Mouse (Mus musculus) thymus, adult 18-20 months (tissue): ENCODE measurements around the gene Nemf.

Experiments
- DNase-seq, 2 experiments: peaks; one replicate each; pipeline ENCODE4 v3.0.0; 2022; ENCODE audit warnings: mixed read lengths in 2 of 2

Gene Nemf

DNA sequence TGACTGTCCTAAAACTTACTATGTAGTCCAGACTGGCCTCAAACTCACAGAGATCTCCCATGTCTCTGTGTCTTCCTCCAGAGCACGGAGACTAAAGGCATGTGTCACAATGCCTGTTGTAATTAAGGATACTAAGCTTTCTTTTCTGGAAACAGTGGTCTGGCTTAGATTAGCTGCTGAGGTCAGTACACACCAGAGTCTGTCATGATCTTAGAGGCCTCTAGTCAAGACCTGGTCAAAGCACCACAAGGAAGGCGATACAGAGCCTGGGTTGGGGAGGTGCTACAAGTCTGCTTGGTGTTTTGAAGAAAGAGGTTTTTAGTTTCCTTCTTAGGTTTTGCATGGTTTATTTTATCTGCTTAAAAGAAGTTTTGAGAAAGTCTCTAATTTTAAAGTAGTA is 56.6 kb downstream of the Nemf start:
- DNase-seq, result no peak

DNA sequence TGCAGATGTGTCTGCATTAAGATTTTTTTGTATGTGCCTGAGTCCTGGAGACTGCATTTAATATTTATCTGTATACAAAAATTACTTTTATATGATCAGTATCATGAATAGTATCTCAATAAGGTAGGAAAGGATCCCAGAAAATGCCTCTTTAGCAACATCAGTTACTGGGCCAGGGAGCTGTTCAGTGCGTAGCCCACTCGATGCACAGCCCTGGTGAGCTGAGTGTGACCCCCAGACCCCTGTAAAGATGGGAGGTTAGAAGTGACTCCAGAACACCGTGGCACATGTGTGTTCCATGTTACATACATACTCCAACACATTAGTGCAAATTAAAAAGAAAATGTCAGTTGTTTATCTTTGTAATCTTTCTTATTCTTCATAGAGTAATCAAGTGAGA is 57.1 kb downstream of the Nemf start:
- no peak for DNase-seq

DNA sequence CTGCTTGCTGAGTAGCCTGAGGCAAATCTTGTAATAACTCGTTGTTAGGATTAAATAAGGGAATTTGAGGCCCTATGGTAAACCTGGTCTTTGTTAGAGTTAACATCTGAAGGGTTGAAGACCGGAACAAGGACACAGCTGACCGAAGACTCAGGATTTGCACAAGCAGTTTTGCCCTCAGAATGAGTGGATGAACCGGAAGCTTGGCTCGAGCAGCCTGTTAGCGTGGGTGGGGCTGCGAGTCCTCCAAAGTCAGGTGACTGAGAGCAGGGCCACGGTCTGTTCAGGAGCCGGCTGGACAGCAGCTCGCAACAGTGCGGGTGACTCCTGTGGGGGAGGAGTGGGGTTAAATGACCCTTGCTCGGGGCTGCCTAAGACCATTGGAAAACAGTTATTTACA is 57.7 kb downstream of the Nemf start:
- no peak for DNase-seq

DNA sequence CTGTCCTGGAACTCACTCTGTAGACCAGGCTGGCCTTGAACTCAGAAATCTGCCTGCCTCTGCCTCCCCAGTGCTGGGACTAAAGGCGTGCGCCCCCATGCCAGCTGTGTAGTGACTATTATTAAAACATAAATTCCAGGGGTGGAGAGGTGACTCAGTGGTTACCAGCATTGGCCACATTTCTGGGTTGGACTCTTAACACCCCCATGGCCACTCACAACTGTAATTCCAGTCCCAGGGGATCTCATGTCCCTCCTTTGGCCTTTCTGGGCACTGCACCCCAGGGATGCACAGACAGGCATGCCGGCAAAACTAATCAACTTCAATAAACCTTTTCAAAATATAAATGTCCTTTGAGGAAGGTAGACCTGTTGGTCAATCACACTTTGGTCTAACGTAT is 58.7 kb downstream of the Nemf start:
- DNase-seq, result no peak

DNA sequence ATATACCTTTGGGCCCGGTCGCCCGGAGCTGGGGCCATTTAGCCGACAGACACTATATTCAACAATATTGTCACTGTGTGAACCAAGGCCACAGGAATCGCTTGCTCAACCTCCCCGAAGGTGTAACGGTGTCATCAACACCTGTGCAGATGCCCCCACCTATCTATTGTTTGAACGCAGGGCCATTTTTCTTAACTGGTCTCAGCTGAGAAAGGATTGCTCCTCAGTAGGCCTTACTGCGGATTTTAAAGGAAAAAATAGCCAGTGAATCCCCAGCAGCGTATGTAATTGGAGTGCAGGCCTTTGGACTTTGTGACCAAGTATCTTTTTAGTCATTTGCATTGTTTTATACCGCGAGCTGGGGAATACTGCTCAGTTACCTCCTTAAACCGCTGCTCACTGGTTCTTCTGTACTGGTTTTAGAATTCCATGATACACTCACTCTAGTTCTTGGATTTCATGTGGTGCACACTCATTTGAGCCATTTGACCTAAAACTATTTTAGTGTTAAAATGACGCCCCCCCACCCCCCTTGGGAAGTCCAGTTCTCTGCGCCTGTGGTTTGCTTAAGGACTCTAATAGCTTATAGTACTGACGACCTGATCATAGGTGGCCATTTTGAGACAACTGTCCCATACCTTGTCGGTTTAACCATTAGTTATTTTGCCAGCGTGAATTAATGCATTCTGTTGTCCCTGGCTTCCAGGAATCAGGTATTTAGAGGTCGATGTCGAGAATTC is 59.4 kb downstream of the Nemf start:
- no peak for DNase-seq

DNA sequence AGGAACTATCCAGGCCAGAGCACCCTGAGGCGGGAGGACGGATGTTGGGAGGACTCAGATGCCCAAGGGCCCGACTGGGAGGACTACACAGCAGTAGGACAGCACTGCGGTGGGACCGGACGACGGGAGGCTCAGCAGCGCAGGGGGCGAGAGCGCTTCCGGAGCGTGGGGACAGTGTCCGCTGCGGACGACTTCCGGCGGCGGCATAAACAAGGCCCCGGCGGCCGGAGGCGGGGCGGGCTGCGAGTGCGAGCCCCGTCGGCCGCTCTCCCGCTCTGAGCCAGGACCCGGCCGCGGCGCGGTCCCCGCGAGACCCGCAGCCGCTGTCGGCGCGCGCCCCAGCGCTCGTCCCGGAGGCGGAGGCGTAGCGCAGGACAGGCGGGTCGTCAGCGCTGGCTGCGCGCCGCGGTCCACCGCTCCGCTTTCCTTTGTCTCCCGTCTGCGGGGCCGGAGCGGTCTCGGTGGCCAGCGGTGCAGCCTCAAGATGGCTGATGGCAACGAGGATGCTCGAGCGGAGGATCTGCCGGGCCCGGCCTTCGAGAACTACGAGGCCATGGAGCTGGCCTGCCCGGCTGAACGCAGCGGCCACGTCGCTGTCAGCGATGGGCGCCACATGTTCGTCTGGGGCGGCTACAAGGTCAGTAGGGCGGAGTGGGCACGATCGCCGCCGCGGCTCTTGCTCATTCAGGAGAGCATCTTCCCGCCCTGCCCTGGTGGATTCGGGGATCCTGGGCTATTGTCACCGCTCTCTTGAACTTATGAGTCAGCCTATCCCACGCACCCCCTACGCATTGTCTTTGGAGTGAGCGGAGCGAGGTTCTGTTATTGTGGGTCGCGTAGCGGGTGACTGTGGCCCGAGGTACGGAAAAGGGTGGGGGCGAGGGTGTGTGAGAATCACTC is 60.2 kb downstream of the Nemf start, which contains the start of gene Klhdc2:
Gene Klhdc2, plus strand, starts transcription at position 171 of the 900 bp plus-strand sequence.
- DNase-seq, result peak; percentile 39 to 44

DNA sequence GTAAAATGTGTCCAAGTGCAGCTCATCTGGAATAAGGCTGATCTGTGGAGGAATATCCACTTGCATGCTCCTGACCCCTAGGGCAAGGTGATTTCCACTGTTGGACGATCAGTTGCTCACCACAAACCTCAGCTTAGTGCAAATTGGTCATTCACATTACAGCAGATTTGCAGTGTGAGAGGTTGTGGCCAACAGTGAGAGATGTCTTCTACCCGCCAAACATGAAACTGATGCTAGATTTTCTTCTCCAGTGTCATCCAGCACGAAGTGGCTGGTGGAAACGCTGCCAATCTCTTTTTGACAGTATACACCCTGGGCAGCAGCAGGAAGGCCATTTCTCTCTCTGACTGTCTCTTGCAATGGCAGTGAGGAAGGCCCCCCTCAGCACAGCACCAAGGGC is 61.3 kb downstream of the Nemf start:
- no peak for DNase-seq

DNA sequence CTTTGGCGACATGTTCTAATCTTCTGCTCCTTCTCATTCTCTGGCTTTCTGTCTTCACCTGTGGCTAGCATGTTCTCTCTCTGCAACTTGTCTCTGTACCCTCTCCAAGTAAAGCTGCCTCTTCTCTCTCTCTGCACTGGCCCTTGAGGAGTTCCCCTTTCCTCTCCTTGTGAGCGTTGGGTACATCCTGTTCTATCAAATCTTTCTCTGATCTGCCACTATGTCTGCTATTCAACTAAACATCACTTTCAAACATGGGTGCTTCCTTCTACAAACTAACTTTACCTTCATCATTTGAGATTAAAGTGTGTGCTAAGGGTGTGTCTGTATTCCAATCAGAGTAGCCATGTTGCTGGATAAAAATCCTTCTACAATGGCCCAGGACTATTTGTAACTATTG is 62.0 kb downstream of the Nemf start:
- no peak for DNase-seq

DNA sequence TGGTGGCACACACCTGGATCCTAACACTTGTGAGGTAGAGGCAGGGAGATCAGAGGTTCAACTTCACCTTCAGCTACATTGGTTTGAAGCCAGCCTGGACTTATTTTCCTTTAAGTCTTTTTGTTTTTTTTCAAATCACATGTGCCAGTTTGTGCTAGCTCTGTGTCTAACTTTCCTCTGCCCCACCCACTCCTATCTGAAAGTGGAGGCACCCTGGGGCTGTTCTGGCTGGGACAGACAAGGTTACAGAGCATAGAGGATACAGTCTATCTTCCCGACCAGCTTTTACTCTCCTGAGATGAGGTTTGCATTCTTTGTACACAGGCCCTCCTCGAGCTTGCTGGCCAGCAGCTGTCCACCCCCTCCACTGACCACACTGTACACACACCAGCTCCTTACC is 63.1 kb downstream of the Nemf start:
- DNase-seq, result no peak

DNA sequence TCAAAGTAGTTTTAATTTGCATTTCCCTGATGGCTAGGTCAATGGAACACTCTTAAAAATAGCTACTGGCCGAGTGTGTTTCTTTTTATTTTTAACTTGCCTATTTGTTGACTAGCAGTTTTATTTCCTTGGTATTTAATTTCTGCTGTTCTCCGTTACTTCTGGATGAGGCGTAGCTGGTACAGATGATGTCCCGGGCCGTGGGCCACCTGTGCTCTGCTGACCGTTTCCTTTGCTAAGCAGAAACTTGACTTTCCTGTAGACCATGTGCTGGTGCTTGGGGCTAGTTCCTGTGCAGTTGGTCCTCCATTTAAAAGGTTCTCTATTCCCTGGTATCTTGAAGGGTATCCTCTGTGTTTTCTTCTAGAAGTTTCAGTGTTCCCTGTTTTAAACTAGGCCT is 64.6 kb downstream of the Nemf start:
- no peak for DNase-seq

DNA sequence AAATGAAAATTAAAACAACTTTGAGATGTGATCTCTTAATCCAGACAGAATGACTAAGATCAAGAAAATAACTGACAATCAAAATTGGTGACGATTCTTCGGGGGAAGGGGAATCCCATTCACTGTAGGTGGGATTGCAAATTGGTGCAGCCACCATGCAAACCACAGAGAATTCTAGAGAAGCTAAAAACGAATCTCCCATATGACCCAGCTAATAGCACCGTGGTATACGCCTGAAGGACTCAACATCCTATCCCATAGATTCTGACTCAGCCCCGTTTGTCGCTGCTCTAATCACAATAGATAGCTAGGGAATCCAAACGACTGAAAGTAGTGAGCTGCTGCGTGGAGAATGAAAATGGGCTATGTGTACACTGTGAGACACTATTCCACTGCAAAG is 68.3 kb downstream of the Nemf start:
- no peak for DNase-seq

DNA sequence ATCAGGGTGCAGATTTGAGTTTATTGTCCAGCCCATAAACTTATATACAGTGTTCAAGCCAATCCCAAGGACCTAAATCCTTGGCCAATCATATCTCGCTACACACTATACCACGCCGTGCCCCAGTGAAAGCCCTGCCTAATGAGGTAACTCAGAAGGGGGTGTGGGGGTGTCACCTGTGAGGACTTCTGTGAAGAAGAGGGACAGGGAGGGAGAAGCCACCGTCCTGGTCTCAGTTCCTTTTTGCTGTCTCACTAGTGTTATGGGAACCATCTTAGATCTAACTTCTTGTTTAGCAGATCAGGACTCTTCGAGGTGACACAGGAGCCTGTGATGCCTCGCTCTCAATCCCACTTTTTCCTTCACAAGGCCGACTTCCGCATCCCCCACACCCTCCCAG is 69.4 kb downstream of the Nemf start:
- DNase-seq, result no peak

DNA sequence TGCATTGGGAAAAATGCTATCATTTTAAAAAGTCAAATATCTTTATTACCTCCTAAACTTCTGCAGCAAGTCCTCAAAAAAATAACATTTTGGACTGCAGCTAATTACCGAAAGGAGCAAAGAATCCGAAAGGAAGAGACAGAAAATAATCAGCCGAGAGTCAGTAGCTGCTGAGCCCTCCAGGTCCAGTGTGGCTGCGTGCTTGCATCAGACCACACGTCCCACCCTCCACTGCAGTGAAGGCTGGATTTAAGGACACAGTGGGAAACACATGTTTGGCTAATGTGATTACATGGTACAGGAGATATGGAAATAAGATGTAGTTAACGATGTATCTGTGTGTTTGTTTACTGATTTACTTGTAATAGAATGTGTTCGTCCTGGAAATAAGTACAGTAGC is 73.8 kb downstream of the Nemf start:
- DNase-seq, result no peak

DNA sequence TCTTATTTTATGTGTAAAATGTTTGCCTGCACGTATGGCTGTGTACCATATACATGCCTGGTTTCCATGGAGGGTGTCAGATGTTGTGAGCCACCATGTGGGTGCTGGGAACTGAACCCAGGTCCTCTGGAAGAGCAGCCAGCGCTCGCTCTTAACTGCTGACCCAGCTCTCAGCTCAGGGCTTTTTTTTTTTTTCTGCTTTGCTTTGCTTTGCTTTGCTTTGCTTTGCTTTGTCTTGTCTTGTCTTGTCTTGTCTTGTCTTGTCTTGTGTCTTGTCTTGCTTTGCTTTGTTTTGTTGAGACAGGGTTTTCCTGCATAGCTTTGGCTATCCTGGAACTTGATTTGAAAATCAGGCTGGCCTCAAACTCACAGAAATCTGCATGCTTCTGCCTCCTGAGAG is 76.0 kb downstream of the Nemf start:
- DNase-seq, result no peak

DNA sequence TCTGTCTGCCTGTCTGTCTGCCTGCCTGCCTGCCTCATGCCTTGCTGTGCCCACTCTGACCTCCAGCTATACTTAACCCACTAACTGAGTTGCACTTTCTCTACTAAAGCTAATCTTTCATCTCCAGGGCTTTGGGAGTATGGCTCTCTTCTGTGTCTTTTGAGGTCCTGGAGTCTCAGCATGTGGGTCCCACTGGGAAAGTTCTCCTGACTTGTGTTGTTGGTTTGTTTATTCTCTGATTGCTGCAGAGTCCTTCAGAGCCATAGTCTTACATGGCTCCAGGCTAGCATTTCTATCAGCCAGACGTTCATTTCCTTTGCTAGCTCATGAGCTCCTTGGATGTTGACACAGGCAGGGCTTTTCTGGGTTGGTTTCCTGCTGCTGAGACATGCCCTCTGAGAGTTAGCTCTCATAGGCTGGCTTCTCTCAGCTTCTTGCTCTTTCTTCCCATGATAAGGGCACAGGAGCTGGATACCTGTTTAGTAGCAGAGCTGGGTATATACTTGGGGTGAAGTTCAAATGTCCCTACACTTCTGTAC is 77.0 kb downstream of the Nemf start:
- no peak for DNase-seq

DNA sequence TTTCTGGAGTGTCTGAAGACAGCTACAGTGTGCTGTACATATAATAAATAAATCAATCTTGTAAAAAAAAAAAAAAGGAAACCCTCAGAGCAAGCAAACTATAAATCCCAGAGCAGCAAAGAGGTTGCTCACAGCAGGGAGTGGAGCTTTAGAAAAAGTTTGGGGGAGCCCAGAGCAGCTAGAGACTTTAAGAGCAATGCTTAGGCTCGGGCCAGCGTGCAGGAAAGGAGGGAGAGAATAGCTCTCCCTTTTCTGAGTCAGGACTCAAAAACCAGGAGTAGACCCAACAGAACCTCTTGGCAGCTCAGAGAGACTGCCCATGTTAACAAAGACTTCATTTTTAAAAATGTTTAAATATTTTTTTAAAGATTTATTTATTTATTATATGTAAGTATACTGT is 88.0 kb downstream of the Nemf start:
- DNase-seq, result no peak

DNA sequence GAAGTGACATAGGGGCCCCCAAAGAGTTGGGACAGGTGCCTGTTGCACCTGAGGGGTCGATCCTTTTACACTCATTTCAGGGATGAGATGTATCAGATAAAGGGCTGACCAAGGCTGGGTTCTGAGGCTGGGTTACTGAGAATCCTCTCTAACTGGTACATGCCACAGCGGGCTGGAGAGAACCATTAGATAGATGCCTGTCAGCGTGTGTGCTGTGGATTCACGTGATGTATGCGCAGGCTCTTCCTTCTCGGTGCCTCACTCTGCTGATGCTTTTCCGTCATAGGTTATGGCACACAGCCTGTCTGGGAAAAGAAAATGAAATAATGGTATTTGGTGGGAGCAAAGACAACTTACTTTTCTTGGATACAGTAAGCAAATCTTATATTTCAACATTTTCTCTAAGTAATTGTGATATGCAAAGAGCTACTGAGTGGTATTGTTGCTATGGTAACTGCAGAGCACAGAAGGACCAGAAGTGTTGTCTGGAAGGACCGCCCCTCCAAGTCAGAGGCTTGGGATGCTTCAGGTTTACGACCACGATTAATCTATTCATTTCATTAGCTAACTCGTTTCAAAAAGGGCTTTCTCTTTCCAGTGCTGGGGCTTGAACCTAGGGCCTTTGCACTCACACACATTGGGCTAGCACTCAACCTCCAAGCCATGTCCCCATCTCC is 88.9 kb downstream of the Nemf start:
- DNase-seq, result no peak

DNA sequence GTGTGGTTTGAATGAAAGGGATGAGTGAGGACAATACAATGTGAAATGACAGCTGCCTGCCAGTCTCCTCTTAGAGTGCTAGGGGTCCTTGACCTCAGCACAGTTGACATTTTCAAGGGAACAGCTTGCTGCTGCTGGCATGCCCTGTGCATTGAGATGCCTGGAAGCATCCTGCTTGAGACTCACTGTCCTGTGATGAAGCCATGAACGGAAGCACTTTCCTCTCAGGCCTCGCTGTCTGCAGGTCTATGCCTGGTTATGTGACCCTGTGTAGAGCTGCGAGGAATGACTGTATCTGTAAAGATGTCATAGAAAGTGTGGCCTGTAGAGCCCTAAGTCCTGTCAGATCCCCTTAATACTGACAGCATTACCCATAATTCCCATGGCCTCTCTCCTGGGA is 91.9 kb downstream of the Nemf start:
- no peak for DNase-seq

DNA sequence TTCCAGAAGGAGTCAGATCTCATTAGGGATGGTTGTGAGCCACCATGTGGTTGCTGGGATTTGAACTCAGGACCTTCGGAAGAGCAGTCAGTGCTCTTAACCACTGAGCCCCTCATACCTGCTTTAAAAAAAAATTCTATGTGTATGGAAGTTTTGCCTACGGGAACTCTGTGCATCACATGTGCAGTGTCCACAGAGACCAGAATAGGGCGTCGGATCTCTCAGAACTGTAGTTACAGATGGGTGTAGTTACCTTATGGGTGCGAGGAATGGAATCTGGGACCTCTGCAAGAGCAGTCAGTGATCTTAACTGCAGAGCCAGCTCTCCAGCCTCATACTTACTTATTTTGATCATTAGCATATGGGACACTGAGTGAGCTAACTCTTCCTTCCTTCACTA is 94.7 kb downstream of the Nemf start:
- DNase-seq, result no peak
